Mouse (Mus musculus): Measurements from ENCODE around the gene Sbno2.
A peak's percentile ranks its signal among the peaks of the same experiment; 100 is the strongest.
"Not testable (repeated sequence)": the region's sequence is repeated elsewhere in the genome, so short reads cannot be mapped to it uniquely, and the experiment has no call there.

The Sbno2 gene

DNA sequence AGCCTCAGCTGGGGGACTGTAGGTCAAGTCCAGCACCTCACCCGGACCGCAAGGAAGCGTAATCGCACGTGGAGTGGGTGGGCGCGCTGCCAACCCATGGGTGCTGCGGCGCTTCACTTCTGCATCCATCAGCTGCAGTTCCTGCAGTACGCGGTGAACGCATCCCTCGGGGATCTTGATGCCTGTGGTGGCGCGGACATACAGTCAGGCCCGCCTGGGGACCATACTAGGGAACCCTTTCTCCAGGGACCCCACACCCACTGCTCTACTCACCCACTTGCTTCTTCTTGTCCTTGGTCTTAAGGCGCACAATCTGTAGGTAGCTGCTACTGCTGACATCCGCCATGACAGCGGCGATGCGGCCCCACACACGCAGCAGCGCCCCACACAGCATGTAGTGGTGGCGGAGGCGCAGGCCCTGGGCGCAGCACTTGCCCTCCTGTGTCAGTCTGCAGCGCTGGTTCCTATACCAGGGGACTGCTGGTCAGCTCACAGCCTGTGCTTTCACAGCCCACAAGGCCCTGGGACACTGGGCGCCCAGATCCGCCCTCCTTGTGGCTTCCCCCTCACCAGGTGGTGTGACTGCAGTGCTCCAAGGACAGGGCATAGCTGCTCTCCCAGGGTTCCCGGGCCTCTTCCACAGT is 47.6 kb downstream of the Sbno2 start:
- DNase-seq (ENCODE audit: low spot score in 2 of 2), result no peak

DNA sequence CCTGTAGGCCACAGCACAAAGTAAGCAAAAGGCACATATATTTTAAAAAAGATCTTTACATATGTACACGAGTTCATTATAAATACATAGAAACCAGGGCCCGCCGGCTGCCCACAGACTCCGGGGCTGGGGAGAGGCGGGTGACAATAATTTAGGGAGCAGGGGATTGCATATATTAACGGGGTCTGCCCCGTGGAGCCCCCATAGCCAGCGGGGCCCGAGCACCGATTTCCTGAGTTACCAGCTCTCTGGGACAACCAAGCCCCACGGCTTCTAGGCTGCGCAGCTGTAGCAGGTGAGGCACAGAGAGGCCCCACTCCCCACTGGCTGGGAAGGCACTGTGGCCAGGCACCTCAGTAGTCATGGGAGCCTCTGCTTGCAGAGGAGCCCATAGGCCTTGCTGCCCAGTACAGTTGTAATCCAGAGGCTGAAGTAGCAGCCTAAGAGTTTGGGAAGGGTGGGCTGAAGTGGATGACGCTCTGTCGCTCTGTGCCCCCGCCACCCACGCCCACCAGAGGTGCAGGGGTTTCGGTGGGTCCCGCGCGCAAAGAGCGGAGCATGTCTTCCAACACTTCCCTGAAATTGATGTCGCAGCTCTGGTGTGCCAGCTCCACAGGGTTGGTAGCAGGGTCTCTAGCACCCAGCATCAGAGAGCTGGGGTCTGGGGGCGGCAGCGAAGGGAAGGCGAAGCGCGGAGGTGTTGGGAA is 48.2 kb downstream of the Sbno2 start:
- no peak for DNase-seq (ENCODE audit: low spot score in 2 of 2)

DNA sequence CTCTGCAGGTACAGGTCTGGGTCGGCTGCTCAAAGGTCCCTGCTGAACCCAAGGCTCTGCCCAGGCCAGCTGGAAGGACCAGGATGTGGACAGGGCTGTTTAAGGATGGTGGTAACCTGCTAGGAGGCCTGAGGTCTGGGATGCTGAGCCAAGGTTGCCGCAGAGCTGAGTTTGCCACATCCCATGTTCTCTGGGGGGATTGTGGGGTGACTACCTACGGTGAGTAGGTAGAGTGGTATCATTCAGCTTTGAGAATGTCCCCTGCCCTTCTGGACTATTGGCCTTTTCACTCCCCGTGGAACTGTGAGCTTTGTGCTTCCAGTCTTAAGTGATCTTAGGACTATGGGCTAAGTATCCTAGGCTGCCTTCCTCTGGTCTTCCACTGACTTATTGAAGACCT is 48.9 kb downstream of the Sbno2 start:
- no peak for DNase-seq (ENCODE audit: low spot score in 2 of 2)

DNA sequence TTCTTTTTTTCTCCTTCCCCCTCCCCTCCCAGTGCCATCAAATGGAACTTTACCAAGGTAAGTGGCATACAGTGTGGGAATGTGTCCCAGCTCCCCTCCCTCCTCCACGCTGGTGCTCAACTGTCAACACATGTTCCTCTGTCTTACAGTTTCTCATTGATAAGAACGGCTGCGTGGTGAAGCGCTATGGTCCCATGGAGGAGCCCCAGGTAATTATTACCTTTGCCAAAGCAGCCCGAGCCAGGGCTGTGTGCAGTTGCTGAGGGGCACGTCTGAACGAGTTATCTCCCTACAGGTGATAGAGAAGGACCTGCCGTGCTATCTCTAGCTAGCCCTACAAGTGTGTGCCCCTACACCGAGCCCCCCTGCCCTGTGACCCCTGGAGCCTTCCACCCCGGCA is 49.5 kb downstream of the Sbno2 start:
- no peak for DNase-seq (ENCODE audit: low spot score in 2 of 2)

GRCm38 (mm10) chr10:80055364-80055763 is 50.0 kb downstream of the Sbno2 start:
- no peak for DNase-seq (ENCODE audit: low spot score in 2 of 2)

DNA sequence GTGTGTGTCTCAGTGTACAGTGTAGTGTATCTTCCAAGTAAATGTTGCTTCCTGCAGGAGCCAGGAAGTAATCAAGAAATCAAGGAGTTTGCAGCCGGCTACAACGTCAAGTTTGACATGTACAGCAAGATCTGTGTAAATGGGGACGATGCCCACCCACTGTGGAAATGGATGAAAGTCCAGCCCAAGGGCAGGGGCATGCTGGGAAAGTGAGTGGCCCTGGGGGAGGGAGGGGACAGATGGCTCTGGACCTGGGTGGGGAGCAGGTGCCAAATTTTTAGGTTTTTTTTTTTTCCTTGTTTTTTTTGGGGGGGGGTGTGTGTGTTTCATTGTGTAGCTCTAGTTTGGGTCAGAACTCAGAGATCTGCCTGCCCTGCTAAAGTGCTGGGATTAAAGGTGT is 50.5 kb downstream of the Sbno2 start:
- not testable (repeated sequence) for DNase-seq (ENCODE audit: low spot score in 2 of 2)

GRCm38 (mm10) chr10:80053831-80054815 is 51.2 kb downstream of the Sbno2 start:
- DNase-seq (ENCODE audit: low spot score in 2 of 2), result peak; percentile 75 to 80

DNA sequence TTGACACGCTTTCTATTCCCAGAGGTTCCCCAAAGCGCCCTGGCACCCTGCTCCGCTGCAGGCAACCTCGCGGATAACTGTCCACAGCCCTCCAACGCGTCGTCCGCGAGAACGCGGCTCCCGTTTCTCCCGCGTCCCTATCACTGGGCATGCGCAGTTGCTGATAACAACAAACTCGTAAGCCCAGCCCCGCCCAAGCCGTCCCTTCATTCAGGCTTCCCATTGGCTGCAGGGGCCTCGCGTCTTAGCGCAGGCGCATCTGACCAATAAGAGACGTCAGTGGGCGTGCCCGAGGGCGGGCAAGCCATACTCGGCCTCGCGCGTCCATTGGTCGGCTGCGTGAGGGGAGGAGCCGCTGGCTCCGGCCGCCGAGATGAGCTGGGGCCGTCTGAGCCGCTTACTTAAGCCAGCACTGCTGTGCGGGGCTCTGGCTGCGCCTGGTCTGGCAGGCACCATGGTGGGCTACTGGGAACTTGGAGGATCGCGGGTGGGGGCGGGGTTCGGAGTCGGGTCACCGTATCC is 52.1 kb downstream of the Sbno2 start:
- peak; percentile 98 to 100 for DNase-seq (ENCODE audit: low spot score in 2 of 2)

GRCm38 (mm10) chr10:80052374-80052764 is 53.0 kb downstream of the Sbno2 start:
- DNase-seq (ENCODE audit: low spot score in 2 of 2), result no peak

- DNase-seq (ENCODE audit: low spot score in 2 of 2), result no peak
Measured at GRCm38 (mm10) chr10:80051618-80052373, 53.6 kb downstream of the Sbno2 start.

DNA sequence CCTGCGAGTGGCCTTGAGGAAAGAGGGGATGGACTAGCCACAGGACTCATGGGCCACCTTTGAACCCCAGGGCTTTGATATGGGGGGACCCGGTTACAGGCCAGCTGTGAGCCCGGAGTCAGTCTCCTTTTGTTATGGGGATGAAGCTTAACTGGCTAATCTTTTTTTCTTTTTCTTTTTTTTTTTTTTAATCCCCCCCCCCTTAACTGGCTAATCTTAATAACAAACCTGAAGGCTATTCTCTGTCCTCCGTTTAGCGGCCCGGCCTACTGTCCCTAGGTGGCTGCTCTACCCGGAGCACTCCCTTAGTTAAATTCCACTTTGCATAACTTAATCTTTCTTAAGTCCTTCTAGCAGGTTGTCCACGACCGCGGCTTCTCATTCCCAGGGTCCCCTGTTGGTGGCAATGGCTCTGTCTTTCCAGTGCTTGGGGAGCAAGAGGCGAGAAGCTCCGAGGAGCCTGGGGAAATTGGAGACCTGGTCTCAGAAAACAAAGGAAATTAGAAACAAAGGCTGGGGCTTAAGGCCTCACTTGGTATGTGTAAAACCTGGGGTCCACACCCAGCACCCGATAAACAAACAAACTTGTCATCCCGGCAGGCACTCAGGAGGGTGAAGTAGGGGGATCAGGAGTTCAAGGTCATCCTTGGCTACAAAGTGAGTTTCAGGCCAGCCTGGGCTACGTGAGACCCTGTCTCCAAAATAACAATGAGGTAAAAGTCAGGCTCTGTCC is 54.3 kb downstream of the Sbno2 start:
- no peak for DNase-seq (ENCODE audit: low spot score in 2 of 2)

DNA sequence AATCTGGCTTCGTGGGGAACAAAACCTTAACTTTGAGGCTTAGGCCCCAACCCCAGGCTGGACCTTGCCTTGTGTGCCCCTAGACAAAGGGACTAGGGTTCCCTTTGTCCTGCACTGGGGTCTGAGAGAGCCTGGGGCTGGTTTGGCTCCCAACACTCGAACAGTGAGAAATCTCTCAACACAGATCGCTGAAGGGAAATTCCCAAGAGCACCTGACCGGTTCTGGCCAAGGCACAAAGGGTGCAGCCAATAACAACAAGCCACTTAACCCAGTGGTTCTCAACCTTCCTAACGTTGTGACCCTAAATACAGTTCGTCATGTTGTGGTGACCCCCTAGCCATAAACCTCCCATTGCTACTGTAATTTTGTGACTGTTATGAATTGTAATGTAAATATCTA is 55.1 kb downstream of the Sbno2 start:
- no peak for DNase-seq (ENCODE audit: low spot score in 2 of 2)

DNA sequence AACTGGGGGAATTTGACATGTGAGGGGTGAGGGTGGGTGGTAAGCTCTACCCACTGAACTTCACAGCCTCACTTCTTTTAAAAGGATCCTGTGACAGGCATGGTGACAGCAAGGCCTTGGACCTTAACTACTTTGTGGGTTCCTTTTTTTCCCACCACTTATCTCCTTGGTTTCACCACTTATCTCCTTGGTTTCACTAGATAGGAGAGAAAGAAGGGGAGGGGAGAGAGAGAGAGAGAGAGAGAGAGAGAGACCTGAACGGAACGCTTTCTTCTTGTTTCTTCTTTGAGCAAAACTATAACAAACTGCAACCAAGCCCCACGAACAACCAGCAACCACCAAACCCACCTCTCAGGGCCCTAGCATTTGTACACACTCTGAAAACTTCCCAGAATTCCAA is 56.5 kb downstream of the Sbno2 start:
- DNase-seq (ENCODE audit: low spot score in 2 of 2), result no peak

DNA sequence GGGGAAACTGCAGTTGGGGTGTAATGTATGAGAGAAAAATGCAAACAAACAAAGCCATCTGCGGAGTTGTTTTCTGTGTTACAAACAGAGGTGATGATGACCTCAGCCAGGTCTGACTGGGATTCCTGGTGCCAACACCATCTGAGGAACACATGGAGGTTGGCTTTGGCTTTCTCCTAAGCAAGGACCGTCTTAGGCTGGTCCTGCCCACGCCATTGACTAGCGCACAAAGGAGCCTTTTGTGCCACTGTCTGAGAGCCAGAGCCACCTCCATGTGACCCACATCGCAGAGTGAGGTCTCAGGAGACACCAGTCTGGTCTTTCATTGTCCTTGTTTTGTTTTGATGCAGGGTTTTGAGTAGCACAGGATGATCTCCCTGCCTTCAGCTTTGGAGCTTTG is 57.0 kb downstream of the Sbno2 start:
- DNase-seq (ENCODE audit: low spot score in 2 of 2), result no peak

DNA sequence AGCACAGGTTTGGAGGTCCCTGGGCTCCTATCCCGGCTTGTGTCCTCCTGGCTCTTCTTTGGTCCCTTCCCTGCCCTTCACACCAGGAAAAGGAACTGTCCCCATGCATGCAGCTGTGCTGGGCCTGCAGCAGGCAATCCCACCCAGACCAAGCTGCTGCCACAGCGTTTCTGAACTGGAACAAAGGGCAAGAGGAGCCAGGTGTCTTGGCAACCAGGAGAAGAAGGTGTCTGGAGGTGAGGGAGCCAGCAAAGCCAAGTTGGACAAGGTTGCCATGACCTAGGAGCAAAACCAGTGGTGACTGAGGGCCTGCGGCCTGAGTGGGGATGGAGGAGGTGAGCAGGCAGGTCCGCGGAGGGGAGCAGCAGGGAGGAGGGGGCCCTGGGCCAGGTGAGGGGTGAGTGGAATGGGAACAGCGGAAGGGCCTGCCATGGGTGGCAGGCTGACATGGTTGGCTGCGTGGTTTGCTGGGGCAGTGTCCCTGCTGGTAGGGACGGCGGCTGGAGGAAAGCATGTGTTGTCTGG is 58.3 kb downstream of the Sbno2 start, which contains the start of gene Gpx4:
Gpx4 (plus strand) TSS at position 126 of the 525 bp plus-strand sequence.
- DNase-seq (ENCODE audit: low spot score in 2 of 2), result no peak

- no peak for DNase-seq (ENCODE audit: low spot score in 2 of 2)
Measured at GRCm38 (mm10) chr10:80045766-80046165, 59.6 kb downstream of the Sbno2 start.

DNA sequence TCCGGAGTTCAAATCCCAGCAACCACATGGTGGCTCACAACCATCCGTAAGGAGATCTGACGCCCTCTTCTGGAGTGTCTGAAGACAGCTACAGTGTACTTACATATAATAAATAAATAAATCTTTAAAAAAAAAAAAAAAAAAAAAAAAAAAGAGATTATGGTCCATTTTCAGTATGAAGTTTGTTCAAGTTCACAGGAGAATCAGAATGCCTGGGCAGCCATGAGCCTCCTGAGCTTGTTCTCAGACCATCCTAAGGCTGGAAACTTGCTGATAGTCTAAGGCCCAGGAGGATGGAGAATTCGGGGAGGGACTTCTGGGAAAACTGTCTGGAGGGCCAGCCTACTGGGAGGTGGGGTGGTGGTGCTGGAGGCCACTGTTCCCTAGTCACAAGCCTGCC is 60.0 kb downstream of the Sbno2 start:
- DNase-seq (ENCODE audit: low spot score in 2 of 2), result not testable (repeated sequence)

GRCm38 (mm10) chr10:80044087-80044486 is 61.3 kb downstream of the Sbno2 start:
- no peak for DNase-seq (ENCODE audit: low spot score in 2 of 2)

GRCm38 (mm10) chr10:80041409-80042060 is 63.8 kb downstream of the Sbno2 start:
- not testable (repeated sequence) for DNase-seq (ENCODE audit: low spot score in 2 of 2)

- DNase-seq (ENCODE audit: low spot score in 2 of 2), result peak; percentile 96
Measured at GRCm38 (mm10) chr10:80039559-80039979, 65.8 kb downstream of the Sbno2 start, which contains the start of gene Polr2e. Gene Polr2e (minus strand): TSS chr10:80039795.

Data from spleen, postnatal 10 days (tissue).